Mouse (Mus musculus): ENCODE measurements around the gene Pde4d. TPM values are rescaled to one million over a fixed set of nuclear protein-coding genes. Genes with fewer than 3 reads are reported as not detected.

The Pde4d gene
- total and polyA plus RNA-seq, 2 experiments from 2014 or later = 19.0 to 103 TPM

DNA sequence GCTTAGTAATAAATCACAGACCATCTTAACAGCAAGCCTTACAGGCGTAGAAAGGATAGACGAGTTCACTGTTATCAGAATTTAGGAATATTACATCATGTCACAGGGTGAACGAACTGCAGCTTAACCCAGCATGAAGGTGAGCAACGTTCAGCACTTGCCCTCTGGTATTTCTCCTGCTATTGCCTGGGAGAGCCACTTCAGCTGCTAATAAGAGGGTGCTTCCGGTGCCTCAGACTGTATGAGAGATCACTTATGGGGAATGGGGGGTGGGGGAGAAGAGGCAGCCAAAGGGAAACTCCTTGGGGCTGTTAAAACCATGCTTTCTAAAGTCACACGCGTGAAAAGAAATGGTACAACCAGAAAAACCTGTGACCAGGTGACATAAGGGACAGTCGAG, 761.7 kb downstream of the Pde4d start:
- H3K27me3 ChIP-seq (ENCODE audit: insufficient read depth, low read length) = no peaks in the 10 kb centered on the region
- ATAC-seq (ENCODE audit: low FRiP score) = no peak
- no peaks in the 10 kb centered on the region for H3K4me1 ChIP-seq (ENCODE audit: insufficient read depth, low read length)
- no peak overlapping the region for H3K27ac ChIP-seq (ENCODE audit: low read depth, low read length)
- no peaks in the 10 kb centered on the region for H3K36me3 ChIP-seq (ENCODE audit: insufficient read depth, low read length)
- no peak overlapping the region for H3K4me2 ChIP-seq (ENCODE audit: low read depth, low read length, poor library complexity, severe bottlenecking)
- 72% methylated on average over 8 of the region's 8 CpGs for WGBS
- H3K9me3 ChIP-seq (ENCODE audit: low read length) = no peaks in the 10 kb centered on the region
- H3K4me3 ChIP-seq (ENCODE audit: low read depth, low read length) = no peak overlapping the region
- no peak overlapping the region for H3K9ac ChIP-seq (replicated peaks; ENCODE audit: low read length, poor library complexity, severe bottlenecking)
- DNase-seq (ENCODE audit: low spot score) = no peak
- no peak for TF ChIP-seq CTCF (IDR thresholded peaks at IDR 0.05)

- H3K9me3 ChIP-seq (ENCODE audit: low read length) = no peaks in the 10 kb centered on the region
- H3K4me3 ChIP-seq (ENCODE audit: low read depth, low read length) = no peak overlapping the region; the same call in 1 of the 2 replicates
- peak overlapping the region; percentile 43; the same call in 1 of the 2 replicates for H3K4me2 ChIP-seq (ENCODE audit: low read depth, low read length, poor library complexity, severe bottlenecking)
- H3K9ac ChIP-seq (replicated peaks; ENCODE audit: low read length, poor library complexity, severe bottlenecking) = no peak overlapping the region
- H3K27me3 ChIP-seq (ENCODE audit: insufficient read depth, low read length) = no peaks in the 10 kb centered on the region
- DNase-seq (ENCODE audit: low spot score) = no peak
- ATAC-seq (ENCODE audit: low FRiP score) = no peak
- H3K4me1 ChIP-seq (ENCODE audit: insufficient read depth, low read length) = no peaks in the 10 kb centered on the region
- WGBS = 56% methylated on average over 16 of the region's 16 CpGs
- TF ChIP-seq CTCF (IDR thresholded peaks at IDR 0.05) = no peak
- no peak overlapping the region for H3K27ac ChIP-seq (ENCODE audit: low read depth, low read length)
- H3K36me3 ChIP-seq (ENCODE audit: insufficient read depth, low read length) = no peaks in the 10 kb centered on the region
Observed at GRCm38 (mm10) chr13:109211941-109212487, 762.3 kb downstream of the Pde4d start.

DNA sequence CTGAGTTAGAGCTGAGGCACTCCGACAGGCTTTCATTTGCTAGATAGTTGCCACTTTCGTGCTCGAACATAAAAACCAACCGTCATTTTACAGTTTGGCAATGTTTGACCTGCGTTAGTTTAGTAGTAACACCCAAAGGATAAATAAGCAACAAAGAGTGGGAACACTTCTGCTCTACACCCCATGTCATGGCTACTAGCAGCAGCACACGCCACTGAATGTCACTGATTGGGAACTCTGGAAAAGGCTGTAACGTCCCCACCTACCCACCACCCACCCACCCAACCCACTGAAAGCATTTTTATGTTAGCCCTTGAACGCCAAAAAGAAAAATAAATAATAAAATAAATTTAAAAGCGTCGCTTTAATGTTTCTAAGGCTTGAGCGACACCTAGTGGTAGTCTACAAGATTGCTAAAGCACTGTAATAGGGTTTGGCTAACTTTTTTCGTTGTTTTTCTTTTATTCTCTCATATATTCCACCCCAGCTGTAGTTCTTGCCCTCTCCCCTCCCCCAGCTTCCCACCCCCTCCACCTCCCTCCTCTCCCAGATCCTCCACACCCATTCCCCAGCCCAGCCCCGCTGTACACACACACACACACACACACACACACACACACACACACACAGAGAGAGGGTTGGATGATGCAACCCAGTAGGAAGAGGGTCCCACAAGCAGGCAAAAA, 763.2 kb downstream of the Pde4d start:
- TF ChIP-seq CTCF (IDR thresholded peaks at IDR 0.05) = peak; percentile 77
- ATAC-seq (ENCODE audit: low FRiP score) (peak; percentile 46), DNase-seq (ENCODE audit: low spot score) (peak; percentile 77)
- Histone ChIP-seq H3K36me3 (ENCODE audit: insufficient read depth, low read length) (no peaks in the 10 kb centered on the region), H3K9me3 (ENCODE audit: low read length) (no peaks in the 10 kb centered on the region), H3K9ac (replicated peaks; ENCODE audit: low read length, poor library complexity, severe bottlenecking) (no peak overlapping the region), H3K27me3 (ENCODE audit: insufficient read depth, low read length) (no peaks in the 10 kb centered on the region), H3K27ac (ENCODE audit: low read depth, low read length) (no peak overlapping the region), H3K4me3 (ENCODE audit: low read depth, low read length) (no peak overlapping the region), H3K4me1 (ENCODE audit: insufficient read depth, low read length) (no peaks in the 10 kb centered on the region), H3K4me2 (ENCODE audit: low read depth, low read length, poor library complexity, severe bottlenecking) (peak overlapping the region; percentile 43)
- 30% methylated on average over 13 of the region's 13 CpGs for WGBS

GRCm38 (mm10) chr13:109219019-109219725, 769.4 kb downstream of the Pde4d start:
- H3K9ac ChIP-seq (replicated peaks; ENCODE audit: low read length, poor library complexity, severe bottlenecking) = no peak overlapping the region
- no peak overlapping the region for H3K4me3 ChIP-seq (ENCODE audit: low read depth, low read length)
- no peaks in the 10 kb centered on the region for H3K4me1 ChIP-seq (ENCODE audit: insufficient read depth, low read length)
- no peaks in the 10 kb centered on the region for H3K27me3 ChIP-seq (ENCODE audit: insufficient read depth, low read length)
- DNase-seq (ENCODE audit: low spot score) (no peak), ATAC-seq (ENCODE audit: low FRiP score) (no peak)
- no peaks in the 10 kb centered on the region for H3K36me3 ChIP-seq (ENCODE audit: insufficient read depth, low read length)
- WGBS = 87% methylated on average over 8 of the region's 8 CpGs
- H3K27ac ChIP-seq (ENCODE audit: low read depth, low read length) = no peak overlapping the region
- H3K4me2 ChIP-seq (ENCODE audit: low read depth, low read length, poor library complexity, severe bottlenecking) = no peak overlapping the region
- no peak for TF ChIP-seq CTCF (IDR thresholded peaks at IDR 0.05)
- no peaks in the 10 kb centered on the region for H3K9me3 ChIP-seq (ENCODE audit: low read length)

DNA sequence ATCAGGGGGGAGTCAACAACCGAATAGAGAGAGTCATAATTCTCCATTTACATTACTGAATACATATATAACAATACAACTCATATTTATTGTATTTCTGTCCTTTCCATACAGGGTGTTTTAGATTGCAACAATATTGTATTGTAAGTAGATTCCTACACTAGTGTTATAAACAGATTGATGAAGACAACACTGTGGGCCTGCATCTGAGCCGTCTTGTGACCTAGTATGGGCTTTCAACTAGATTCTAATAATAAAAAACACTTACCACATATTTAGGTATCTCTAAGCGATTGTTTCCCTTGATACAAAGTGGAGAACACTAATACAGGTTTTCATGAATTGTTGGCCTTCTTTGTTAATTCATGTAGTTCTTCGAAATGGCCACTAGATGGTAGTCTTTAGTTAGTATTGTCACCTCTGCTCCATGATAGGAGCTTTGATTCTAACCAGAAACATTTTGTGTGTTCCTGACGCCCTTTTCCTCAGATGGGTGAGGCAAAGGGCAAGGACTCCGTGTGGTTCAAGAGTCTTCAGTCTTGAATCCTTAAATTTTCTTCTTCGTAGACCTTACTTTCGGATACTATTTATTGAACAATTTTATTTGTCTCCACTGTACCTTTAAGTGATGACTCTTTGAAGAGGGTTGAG, 779.3 kb downstream of the Pde4d start:
- peak; percentile 60; the same call in 1 of the 2 replicates for ATAC-seq (ENCODE audit: low FRiP score)
- Histone ChIP-seq H3K9me3 (ENCODE audit: low read length) (no peaks in the 10 kb centered on the region), H3K27me3 (ENCODE audit: insufficient read depth, low read length) (no peaks in the 10 kb centered on the region), H3K27ac (ENCODE audit: low read depth, low read length) (no peak overlapping the region), H3K4me3 (ENCODE audit: low read depth, low read length) (no peak overlapping the region), H3K4me2 (ENCODE audit: low read depth, low read length, poor library complexity, severe bottlenecking) (peak overlapping the region; percentile 29), H3K9ac (replicated peaks; ENCODE audit: low read length, poor library complexity, severe bottlenecking) (no peak overlapping the region), H3K4me1 (ENCODE audit: insufficient read depth, low read length) (no peaks in the 10 kb centered on the region), H3K36me3 (ENCODE audit: insufficient read depth, low read length) (no peaks in the 10 kb centered on the region)
- peak; percentile 91 for TF ChIP-seq CTCF (IDR thresholded peaks at IDR 0.05)
- WGBS = 27% methylated on average over 8 of the region's 8 CpGs
- peak; percentile 79 for DNase-seq (ENCODE audit: low spot score)
